Mouse (Mus musculus) cerebellum, adult 2 months (tissue): ENCODE measurements at regions not wholly inside any gene's neighbourhood (a gene's known extent, or its start where the extent isn't known, plus 50 kb on each side); places are given as distances from the start of the nearest gene placed in this dataset.

ENCODE experiments used
- DNase-seq, 2 experiments: peaks; one replicate each; pipeline ENCODE4 v3.0.0; 2021
- H3K27ac ChIP-seq: fragments of 200-500 bp; 2 replicates; pipeline ENCODE4 v1.5.1; 2012; ENCODE audit warnings: low read length, control low read depth, inconsistent platforms; ENCODE audit not compliant: insufficient read depth
- H3K27me3 ChIP-seq: fragments of 200-500 bp; 2 replicates; pipeline ENCODE4 v1.6.1; 2012; ENCODE audit warnings: inconsistent platforms, mild to moderate bottlenecking, low read length, moderate library complexity; ENCODE audit not compliant: control insufficient read depth, insufficient read depth
- H3K4me1 ChIP-seq: fragments of 200-500 bp; 2 replicates; pipeline ENCODE4 v1.6.1; 2011; ENCODE audit warnings: low read length; ENCODE audit not compliant: control insufficient read depth, insufficient read depth
- H3K4me3 ChIP-seq: fragments of 200-500 bp; replicated peaks from 2 replicates; pipeline ENCODE3; 2011; ENCODE audit warnings: mild to moderate bottlenecking, low read depth, low read length, control low read depth; ENCODE audit not compliant: insufficient read depth
- CTCF ChIP-seq: fragments of 200-500 bp; IDR thresholded peaks from 2 replicates; pipeline ENCODE4 v1.5.1; 2011; ENCODE audit warnings: low read depth, mild to moderate bottlenecking, control low read depth, low read length, moderate library complexity, borderline replicate concordance; ENCODE audit not compliant: insufficient read depth
- POLR2A ChIP-seq: fragments of 200-500 bp; IDR thresholded peaks from 2 replicates; pipeline ENCODE4 v1.6.1; 2011; ENCODE audit warnings: low read length, control low read depth, borderline replicate concordance; ENCODE audit not compliant: insufficient read depth
- WGBS: fragments of 180-500 bp; shearing (Covaris S2); methylation state at CpG from one replicate; pipeline ENCODE4 v1.1.7; 2018; 5-methylcytosine and 5-hydroxymethylcytosine counted together

GRCm38 (mm10) chr2:12053404-12054164 lies 248.1 kb downstream of the Itga8 start:
- DNase-seq = no peak
- no peaks in the 10 kb centered on the region for H3K4me1 ChIP-seq
- TF ChIP-seq CTCF = no peak
- TF ChIP-seq POLR2A = no peak
- no peak overlapping the region for H3K4me3 ChIP-seq
- no peak overlapping the region for H3K27ac ChIP-seq
- WGBS = 33% methylated on average over 8 of the region's 8 CpGs
- H3K27me3 ChIP-seq = no peaks in the 10 kb centered on the region

- no peak for DNase-seq
- 10% methylated on average over 3 of the region's 3 CpGs for WGBS
- H3K27ac ChIP-seq = no peak overlapping the region
- H3K27me3 ChIP-seq = no peaks in the 10 kb centered on the region
- TF ChIP-seq POLR2A (no peak), CTCF (no peak)
- H3K4me1 ChIP-seq = no peaks in the 10 kb centered on the region
- H3K4me3 ChIP-seq = no peak overlapping the region
Measured at GRCm38 (mm10) chr2:12054165-12054500, 247.6 kb downstream of the Itga8 start.
